Mouse (Mus musculus) heart, adult 18-20 months (tissue): ENCODE measurements at regions not wholly inside any gene's neighbourhood (a gene's known extent, or its start where the extent isn't known, plus 50 kb on each side); places are given as distances from the start of the nearest gene placed in this dataset.
A peak's percentile ranks its signal among the peaks of the same experiment; 100 is the strongest.

Experiments
- DNase-seq, 2 experiments: peaks; one replicate each; pipeline ENCODE4 v3.0.0; 2021 to 2022; ENCODE audit warnings: mixed read lengths in 1 of 2

- DNase-seq, result no peak
These were observed 86.1 kb upstream of the Gnpda2 start for GRCm38 (mm10) chr5:69678268-69678667.

GRCm38 (mm10) chr5:69665555-69665954 is 73.4 kb upstream of the Gnpda2 start:
- peak; percentile 2 to 16 for DNase-seq

- peak; percentile 61 to 66 for DNase-seq
These were observed 71.8 kb upstream of the Gnpda2 start for GRCm38 (mm10) chr5:69663961-69664360.
